Mouse (Mus musculus) monocyte, adult 5-6 weeks (primary cell): ENCODE measurements around the gene Tm2d1. TPM values are rescaled to one million over a fixed set of nuclear protein-coding genes. Genes with fewer than 3 reads are reported as not detected.
"Not testable (repeated sequence)": the region's sequence is repeated elsewhere in the genome, so short reads cannot be mapped to it uniquely, and the experiment has no call there.

Source experiments
- ATAC-seq: fragments of 153-309, 156-312 bp; replicated peaks from 2 replicates; pipeline ENCODE4 v1.8.0; 2017; ENCODE audit warnings: mild to moderate bottlenecking; ENCODE audit not compliant: low TSS enrichment, insufficient number of reproducible peaks, severe bottlenecking, poor library complexity, low FRiP score
- total RNA-seq: library from RNA; stranded (forward); fragments of 200-1000, 200-491, 200-594 nt; gene quantifications from 3 replicates; pipeline ENCODE4 v1.2.3, GENCODE M21; 2017

The Tm2d1 gene
- 51.1 to 74.7 TPM (median 65.5 TPM) in 3 replicates for total RNA-seq

- peak; percentile 96 for ATAC-seq
Measured at GRCm38 (mm10) chr4:98382716-98383424, at the start of gene Tm2d1. TSS of gene Tm2d1 (minus strand) at chr4:98383306.

GRCm38 (mm10) chr4:98428371-98428770 is 45.3 kb upstream of the Tm2d1 start:
- ATAC-seq = no peak

DNA sequence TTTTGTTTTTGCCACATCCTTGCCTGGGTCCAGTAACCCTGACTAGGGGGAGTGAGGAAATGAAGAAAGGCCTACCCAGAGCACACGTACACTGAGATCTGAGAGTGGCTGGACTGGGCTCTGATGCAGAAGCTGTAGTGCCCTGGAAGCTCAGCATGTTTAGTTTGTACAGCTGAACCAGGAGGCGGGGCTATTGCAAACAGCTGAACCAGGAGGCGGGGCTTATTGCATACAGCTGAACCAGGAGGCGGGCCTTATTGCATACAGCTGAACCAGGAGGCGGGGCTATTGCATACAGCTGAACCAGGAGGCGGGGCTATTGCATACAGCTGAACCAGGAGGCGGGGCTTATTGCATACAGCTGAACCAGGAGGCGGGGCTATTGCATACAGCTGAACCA is 32.0 kb upstream of the Tm2d1 start:
- not testable (repeated sequence) for ATAC-seq

DNA sequence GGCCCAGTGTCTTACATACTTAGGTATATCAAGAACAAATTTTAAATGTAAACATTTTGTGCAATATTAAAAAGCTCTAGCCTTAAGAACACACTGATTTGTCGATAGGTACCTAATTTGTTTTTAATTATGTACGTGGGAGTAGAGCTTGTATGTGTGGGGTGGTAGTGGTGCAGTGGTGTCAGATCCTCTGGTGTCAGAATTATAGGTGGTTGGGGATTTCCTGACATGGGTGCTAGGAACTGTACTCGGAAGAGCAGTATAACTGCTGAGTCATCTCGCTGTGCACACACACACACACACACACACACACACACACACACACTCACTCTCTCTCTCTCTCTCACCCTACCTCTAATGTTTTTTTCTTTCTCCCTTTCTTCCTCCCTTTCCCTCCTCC is 25.3 kb upstream of the Tm2d1 start:
- no peak for ATAC-seq

DNA sequence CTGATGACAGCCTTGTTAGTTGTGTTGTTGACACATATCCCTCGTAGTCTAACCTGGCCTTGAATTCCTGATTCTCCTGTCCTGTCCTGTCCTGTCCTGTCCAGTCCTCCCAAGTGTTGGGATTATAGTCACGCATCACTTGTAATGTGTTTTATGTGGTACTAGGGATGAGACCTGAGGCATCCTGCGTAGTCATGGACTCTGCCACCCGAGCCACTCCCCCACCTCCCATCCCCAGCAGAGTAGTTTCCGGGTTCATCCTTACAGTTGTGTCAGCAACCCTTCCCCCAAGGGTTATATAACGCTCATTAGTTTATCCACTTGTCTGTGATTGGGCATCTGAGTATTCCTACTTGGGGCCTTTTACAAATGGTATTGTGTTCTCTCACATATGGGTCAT is 21.3 kb upstream of the Tm2d1 start:
- ATAC-seq = no peak

- no peak for ATAC-seq
Measured at GRCm38 (mm10) chr4:98403492-98403891, 20.4 kb upstream of the Tm2d1 start.

GRCm38 (mm10) chr4:98401584-98401962 is 18.5 kb upstream of the Tm2d1 start:
- no peak for ATAC-seq

DNA sequence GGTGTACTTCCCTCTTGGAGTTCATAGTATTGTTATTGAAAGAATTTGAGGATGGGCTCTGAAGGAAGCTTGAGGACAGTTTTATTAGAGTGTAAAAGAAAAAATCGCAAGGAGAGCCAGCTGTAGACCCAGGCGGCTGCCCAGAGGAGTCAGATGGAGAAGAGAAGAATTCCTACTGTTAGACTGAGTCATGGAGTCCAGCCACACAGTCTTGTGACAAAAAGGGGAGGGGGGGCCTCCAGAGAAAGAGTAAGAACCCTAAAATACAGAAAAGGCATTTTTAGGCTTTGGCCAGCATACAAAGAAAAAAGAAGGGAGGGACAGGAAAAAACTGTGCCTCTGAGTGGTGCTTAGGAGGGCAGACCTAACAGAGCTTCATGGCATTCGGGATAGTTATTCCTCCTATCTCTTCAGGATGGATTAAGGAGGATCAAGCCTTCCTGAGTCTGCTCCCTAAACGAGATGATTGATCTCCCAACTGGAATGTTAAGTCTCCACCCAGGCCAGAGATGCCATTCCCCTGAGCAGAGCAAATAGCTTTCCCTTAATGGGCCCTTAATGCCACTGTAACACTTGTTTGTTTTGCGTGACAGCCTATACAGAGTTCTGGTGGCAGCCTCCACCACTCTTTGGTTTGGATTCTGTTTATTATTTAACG is 17.9 kb upstream of the Tm2d1 start:
- ATAC-seq = no peak

GRCm38 (mm10) chr4:98395690-98396437 is 12.8 kb upstream of the Tm2d1 start, which contains the start of gene Patj:
TSS of gene Patj (plus strand) at chr4:98395785.
- no peak; the same call in 1 of the 2 replicates for ATAC-seq

- no peak for ATAC-seq
Measured at GRCm38 (mm10) chr4:98395346-98395689, 12.2 kb upstream of the Tm2d1 start.

DNA sequence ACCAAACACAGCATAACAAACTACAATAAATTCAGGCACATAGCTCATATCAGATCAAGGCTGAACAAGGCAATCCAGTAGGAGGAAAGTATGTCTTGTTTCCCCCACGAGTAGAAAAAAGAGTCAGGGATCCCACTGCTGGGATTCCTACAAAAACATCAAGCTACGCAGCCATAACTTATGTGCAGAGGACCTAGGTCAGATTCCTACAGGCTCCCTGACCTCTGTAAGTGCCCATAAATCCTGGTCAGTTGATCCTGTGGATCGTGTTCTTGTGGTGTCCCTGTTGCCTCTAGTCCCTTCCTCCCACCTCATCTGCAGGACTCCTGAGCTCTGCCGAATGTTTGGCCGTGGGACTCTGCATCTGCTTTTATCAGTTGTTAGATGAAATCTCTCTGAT is 1.9 kb upstream of the Tm2d1 start:
- ATAC-seq = no peak

GRCm38 (mm10) chr4:98376943-98377342 is 6.2 kb downstream of the Tm2d1 start:
- ATAC-seq = no peak

- no peak for ATAC-seq
Measured at GRCm38 (mm10) chr4:98375401-98375800, 7.7 kb downstream of the Tm2d1 start.

DNA sequence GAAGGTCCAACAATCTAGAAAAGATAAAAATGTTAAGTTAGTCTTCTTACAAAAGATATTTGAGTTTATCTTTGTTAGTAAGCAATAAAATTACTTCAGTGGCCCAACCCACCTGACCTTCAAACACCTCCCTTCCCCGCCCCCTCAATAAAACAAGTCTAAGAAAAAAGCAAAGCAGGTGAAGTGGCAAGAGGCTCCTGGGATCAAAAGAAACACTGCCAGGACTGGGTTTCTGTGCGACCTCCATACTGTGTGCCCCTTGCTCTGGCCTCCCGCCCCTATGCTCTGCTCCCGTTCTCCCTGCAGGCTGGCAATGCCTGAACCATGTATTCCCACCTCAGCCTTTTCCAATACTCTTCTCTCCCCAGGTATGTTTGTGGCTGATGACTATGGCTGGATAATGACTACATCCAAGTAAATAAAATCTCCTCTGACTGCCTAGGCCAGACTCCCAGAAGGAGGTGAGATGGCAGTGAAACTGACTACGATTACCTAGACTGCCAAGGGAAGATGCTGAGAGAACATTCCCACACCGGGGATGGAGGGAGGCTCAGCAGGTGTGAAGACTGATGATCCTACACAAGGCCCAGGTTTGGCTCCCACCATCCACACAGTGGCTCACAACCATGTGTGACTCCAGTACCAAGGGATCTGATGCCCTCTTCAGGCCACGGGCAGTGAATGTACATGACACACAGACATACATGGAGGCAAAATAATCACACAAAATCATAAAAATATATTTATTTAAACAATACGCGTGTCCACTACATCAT is 24.9 kb downstream of the Tm2d1 start:
- no peak for ATAC-seq

GRCm38 (mm10) chr4:98348580-98348979 is 34.5 kb downstream of the Tm2d1 start:
- ATAC-seq = no peak

DNA sequence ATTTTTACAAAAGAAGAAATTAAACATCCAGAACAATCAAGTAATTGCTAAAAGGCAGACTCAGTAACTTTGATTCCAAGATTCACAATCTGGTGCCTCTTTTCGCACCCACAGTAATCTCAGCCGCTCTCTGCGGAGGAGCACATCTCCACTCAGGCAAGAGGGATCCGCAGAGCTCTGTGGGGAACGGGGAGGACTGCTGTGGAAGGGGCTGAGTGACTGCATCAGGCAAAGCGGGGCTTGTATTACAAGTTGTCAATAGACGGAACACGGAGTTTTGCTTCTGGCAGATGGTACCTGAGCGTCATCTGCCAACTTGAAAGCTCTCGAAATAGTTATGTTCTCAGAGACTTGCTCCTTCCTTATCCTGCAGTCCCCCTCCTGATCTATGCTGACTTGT is 37.3 kb downstream of the Tm2d1 start:
- ATAC-seq = no peak

DNA sequence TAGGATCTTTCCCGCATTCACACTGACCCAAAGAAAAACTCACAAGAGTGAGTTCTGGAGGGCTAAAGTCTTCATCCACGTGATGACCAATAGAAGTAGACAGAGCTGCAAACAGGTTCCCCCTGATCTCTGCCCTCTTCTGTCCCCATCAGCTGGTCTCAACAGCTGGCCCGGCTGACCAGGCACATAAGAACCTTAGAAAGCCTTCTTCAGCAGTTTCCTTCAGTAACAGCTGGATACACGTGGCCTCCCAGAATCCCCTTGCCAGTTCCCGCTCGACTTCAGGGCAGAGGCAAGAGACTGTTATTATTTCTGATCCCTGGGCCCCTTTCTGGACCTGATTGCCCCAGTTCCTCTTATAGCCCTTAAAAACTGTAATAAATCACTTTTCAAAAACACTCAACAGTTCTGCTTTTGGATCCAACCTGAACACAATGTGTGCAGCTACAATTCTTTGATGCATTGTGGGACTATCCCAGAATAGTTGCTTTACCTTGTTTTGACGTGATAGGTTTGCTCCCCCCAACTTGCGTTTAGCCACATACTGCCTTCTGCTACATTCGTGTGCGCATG is 43.0 kb downstream of the Tm2d1 start:
- ATAC-seq = no peak

DNA sequence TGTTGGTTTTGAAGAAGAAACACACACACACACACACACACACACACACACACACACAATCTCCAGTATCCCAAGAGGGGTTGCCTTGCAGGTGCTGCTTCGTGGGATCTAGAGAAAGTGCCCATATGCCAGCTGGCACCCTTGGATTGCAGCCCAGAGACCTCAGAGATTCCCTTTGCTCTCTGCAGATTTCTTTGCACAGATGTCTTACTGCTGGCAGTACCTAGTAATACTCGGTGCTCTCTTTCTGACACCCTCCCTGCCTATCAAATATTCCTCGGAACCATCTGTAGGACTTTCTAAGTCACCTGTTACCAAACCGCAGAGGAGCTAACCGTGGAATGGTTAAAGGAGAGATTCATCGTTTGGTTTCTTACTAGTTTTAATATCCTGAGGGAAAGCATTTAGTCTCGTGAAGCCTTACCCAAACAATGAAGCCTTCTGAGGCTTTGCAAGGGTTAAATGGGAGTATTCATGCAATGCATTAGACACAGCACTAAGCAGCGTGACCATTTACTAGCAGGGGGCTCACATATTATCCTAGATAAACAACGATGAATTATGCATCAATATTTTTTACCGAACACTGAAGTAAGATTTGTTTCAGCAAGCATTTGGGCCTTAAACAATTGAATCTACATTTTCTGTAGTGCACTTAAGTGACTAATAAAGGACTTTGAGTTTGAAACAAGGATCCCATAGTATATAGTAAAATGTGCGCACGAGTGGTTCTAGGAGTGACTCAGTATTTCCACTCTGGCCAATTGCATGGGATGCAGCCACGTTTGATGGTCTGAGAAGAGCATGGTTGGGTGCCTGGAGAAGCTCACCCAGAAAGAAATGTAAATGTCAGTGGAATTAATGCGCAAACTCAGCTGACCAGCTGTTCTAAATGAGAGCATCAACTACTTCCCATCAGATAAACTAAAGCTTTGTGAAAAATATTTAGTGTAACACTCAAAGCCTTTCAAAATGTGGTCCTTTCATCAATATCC is 44.2 kb downstream of the Tm2d1 start:
- no peak for ATAC-seq
